Mouse (Mus musculus) midbrain, embryonic 11.5 days (tissue): ENCODE data around the gene Pnliprp1. TPM values are rescaled to one million over a fixed set of nuclear protein-coding genes. Genes with fewer than 3 reads are reported as not detected.

Source experiments
- polyA plus RNA-seq: library from polyadenylated mRNA; unstranded; fragments of >200 nt; fragmentation: Nextera tagmentation; extraction: Ambion mirVana; gene quantifications from 2 replicates; pipeline ENCODE4 v1.2.1, GENCODE M21; 2014

Gene Pnliprp1
- polyA plus RNA-seq, 1 experiment from 2014 or later, result not detected

Other genes with a start within 250 kb of the Pnliprp1 start
- not detected in 2 replicates for gene Ccdc172, start 216.9 kb upstream of the Pnliprp1 start, polyA plus RNA-seq
- not detected in 2 replicates for gene Pnlip, start 76.4 kb upstream of the Pnliprp1 start, polyA plus RNA-seq
- not detected in 2 replicates for gene Pnliprp2, start 30.8 kb downstream of the Pnliprp1 start, polyA plus RNA-seq
- gene 1700019N19Rik, start 65.6 kb downstream of the Pnliprp1 start, polyA plus RNA-seq, result not detected in 2 replicates
- gene Eno4, start 214.5 kb downstream of the Pnliprp1 start, polyA plus RNA-seq, result 0.39 and 0.45 TPM in 2 replicates
- 9.3 and 10.6 TPM in 2 replicates for gene Hspa12a, start 214.8 kb downstream of the Pnliprp1 start, polyA plus RNA-seq